Mouse (Mus musculus) testis, postnatal 14 days (tissue): Measurements from ENCODE around the gene Ndufa13.

Experiments used
- DNase-seq: peaks from one replicate; pipeline ENCODE4 v3.0.0; 2021; ENCODE audit warnings: low spot score

Ndufa13 gene

DNA sequence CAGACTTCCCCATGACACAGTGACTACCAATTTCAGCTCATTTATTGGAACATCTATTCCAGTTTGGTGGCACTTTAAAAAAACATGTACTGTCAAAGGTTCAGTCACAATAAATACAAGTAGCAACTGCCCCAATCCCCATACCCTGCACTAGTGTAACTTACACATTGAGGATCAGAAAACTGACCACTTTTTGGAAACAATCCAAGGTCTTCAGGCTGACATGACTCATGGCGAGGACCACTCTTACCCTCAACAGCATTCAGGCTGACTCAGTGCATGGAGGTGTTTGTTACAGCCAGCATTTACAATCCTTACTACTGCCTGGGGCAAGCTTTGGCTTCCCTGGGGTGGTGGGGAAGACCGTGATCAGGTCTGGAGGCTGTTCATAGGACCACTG lies 4.7 kb upstream of the Ndufa13 start:
- no peak for DNase-seq

DNA sequence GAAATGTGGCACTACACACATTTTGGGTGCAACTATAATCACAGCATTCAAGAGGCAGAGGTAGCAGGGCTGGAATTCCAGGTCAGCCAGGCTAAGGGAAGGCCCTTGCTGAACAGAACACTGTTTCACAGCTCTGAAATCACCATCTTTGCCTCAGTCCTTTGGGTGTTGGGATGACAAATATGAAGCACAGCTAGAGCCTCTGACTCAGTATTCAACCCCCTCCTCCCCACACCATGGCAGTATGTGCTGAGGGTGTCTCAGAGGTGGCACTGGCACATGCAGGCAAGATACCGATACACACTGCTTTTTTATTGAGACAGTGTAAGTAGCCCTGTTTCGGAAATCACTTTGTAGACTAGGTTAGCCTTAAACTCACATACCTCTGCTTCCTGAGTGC lies 3.9 kb upstream of the Ndufa13 start:
- no peak for DNase-seq

DNA sequence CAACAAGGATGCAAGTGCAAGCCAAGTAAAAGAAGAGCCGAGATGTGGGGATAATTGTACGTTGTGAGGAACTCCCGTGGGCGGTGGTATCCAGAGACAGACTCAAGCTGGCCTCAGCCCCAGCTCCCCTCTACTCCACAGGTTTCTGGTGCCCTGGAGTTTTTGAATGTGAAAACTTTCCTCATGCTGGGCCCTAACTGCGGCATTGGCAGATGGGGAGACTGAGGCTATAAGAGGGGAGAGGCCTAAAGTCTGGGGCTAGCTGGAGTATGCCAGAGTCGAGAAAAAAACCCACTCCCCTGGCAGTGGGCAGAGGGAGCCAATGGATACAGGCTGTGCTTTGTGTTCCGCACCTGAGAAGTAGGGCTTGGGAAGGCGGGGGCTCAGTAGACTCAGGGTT lies 1.7 kb upstream of the Ndufa13 start:
- DNase-seq = no peak

DNA sequence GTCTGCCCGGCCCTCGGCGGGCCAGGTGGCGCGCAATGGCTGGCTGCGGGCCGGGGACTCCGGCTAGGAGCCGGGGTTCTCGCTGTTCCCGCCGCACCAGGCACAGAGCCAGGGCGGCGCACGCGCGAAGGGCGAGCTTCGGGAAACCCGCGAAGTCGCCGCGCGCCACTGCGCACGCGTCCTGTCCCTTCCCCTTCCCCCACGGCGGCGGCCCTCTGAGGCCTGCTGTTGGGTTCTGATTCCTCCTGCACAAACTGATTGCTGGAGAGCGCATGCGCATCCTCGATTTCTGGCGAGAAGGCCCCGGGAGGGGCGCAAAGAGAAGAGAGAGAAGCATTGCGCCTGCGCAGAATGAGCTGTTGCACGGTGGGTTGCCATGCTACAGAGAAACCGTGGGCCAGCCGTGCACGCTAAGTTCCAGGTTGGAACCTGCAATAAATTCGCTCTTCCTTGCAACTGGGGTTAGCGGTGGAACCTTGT lies 745 bp upstream of the Ndufa13 start:
- peak; percentile 98 for DNase-seq

DNA sequence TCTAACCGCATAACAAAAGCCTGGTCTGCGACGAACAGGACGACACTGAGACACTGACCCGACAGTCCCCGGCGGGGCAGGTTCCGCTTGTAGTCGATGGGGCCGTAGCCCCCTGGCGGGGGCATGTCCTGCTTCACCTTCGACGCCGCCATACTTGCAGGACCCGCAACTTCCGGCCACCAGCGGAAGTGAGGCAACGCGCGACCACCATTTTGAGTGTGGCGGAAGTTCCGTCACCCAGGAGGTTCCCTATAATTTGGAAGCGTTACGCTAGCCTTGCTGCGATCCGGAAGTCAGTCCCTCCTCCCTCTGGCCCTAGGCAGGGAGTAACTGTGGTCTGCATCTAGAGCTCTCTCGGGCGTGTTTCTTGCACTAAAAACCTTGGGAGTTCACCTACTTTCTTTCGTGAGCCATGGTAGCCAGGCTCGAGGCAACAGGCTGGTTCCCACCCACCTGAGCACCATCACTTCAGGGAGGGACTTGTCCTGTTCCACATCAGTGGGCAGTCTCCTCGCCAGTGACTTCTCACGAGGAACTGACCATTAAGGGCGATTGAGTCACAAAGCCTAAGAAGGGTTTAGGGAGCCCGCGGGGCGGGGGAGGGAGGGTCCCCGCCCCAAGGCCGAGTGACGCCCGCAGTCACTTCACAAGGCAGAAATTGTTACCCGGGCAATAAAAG lies 735 bp downstream of the Ndufa13 start:
- peak; percentile 95 for DNase-seq

DNA sequence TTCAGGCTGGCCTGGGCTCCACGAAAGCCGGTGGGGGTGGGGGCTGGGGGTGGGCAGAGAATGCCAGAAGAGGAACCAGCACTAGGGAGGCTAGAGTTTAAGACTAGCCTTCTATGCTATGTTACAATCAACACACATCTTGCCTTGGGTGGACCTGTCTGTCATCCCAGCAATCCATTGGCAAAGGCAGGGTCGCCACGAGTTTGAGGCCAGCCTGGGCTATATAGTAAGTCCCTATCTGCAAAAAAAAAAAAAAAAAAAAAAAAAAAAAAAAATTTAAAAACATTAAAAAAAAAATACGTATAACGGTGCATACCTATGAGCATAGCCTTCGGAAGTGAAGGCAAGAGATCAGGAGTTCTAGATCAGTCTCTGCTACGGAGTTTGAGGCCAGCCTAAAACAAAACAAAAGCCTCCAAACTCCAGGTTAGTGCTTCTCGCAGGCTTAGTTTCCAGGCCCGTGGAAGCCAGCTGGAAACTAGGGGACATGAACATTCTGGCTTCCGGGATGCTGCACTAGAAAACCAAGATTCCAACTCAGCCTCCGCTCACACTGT lies 1.4 kb downstream of the Ndufa13 start:
- DNase-seq = no peak

DNA sequence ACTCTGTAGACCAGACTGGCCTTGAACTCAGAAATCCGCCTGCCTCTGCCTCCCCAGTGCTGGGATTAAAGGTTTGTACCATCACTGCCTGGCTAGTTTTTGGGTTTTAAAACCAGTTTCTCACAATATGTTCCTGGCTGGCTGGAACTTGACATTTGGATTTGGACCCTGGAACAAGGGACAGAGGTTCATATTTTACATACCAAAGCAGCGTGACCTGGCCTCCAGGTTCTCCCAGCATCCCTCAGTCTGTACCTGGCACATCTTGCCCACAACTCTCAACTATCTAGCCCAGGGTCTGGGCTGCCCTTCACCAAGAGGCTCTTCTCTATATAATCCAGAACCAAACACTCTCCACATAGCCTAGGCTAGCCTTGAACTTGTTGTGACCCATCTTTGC lies 2.5 kb downstream of the Ndufa13 start:
- no peak for DNase-seq

DNA sequence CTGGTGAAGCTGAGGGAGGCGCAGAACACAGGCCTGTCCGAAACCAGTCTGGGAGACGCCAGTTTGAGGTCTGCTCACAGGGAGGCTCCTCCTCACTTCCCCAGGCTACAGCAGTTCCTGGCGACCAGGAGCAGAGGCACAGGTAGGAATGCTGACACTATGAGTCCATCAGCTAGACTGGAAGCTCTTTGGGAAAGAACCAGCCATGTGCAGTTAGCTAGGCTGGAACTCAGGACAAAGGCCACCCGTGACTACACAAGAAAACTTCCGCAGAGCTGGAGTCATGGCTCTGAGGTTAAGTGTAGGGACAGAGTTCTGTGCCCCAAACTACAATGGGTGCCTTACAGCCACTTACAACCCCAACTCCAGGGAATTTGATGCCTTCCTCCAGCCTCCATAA lies 4.5 kb downstream of the Ndufa13 start:
- DNase-seq = no peak

DNA sequence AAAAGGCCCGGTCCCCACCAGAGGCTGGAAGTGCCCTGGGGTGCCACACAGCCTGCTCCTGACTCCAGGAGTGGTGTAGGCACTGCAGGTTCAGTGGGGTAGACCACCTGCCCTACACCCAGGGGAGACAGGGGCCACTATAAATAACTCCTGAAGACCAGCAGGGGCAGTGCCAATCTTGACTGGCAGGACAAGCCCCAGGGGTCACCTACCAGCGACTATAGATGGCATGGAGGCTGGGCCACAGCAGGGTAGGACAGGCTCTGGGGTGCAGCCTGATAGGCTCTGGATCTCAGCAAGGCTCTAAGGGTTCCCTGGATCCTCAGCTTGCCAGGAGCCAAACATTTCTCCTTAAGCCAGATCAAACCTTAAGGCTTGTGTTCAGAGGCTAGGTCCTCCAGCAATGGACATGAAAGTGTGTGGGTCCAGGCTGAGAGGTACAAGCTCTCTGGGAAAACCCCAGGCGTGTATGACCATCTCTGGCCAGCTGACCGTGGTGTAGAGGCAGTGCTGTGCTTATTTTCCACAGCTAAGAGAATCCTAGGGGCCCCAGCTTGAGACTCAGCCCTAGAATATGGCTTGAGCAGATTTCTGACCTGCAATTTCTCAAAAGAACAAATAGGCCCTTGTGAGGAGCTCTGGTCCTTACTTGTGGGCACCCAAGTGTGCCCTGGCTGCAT lies 6.4 kb downstream of the Ndufa13 start:
- no peak for DNase-seq

DNA sequence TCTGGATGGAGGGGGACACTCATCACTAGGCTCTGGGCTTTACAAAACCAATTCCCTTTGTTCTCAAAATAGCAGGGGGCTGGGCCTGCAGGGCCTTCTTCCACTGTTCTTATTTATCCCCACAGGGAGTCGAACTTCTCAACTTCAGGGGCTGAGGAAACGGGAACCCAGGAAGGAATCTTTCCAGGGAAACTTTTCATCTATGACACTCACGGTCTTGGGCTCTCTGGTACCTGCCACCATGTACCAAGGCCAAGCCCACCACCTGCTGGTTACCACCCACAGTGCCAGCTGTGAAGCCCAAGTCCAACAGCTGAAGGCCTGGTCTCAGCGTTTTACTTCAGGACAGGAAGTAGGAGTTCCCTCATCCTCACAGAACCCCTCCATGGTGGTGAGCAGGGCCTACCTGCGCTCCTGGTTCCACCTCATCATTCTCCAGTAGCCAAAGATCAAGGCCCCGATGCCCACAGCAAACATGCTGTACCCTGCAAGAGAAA lies 7.5 kb downstream of the Ndufa13 start:
- no peak for DNase-seq

DNA sequence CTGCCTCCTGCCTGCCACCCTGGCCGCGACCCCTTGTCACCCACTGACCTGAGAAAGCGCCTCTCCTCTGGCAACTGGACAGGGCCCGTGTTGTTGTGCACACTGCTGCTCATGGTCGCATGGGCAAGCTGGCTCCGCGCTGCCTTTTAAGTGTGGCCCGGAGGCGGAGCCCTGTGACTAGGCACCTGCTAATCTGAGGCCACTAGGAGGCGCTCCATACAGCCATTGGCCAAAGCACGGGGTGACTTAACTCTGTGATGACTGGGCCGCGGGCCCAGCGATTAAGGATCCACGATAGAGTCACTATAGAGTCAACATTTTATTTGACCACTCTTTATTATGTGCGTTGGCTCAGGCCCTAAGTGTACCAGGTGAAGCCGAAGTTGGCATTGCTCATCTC lies 8.5 kb downstream of the Ndufa13 start:
- DNase-seq = no peak

DNA sequence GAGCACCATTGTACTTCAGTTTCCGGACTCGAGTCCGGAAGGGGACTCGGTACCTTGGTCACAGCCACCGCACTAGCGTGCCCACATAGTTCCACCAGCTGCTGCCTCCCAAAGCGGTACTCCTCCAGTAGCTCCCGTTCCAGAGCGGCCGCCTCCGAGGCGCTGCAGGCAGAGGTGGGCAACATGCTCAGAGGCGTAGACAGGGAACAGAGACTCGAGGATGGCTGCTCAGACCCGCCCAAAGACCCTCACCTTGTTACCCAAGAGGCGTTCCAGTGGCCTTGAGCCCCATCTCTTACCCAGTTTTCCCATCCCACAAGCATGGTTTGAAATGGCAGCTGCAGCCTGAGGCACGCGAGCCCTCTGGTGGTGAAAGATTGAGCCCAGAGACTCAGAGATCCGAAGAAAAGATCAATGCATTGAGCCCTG lies 11.5 kb downstream of the Ndufa13 start:
- no peak for DNase-seq

DNA sequence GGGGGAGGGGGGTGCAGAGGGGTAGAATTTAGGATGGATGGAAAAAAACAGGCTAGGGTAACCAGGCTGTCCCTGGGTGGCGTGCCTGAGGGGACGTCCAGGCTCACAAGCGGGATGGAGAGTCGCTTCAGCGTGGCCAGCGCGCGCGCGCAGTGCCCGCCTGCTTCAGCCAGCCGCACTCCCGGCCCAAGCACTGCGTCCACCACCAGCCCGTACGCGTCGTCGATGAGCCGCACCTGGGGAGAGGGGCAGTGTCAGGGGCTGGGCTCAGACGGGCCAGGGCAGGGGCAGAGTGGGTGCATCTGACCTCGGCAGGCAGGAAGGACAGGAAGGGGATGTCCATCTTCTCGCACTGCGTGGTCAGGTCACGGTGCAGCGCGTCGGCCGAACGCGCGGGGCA lies 13.5 kb downstream of the Ndufa13 start:
- no peak for DNase-seq

DNA sequence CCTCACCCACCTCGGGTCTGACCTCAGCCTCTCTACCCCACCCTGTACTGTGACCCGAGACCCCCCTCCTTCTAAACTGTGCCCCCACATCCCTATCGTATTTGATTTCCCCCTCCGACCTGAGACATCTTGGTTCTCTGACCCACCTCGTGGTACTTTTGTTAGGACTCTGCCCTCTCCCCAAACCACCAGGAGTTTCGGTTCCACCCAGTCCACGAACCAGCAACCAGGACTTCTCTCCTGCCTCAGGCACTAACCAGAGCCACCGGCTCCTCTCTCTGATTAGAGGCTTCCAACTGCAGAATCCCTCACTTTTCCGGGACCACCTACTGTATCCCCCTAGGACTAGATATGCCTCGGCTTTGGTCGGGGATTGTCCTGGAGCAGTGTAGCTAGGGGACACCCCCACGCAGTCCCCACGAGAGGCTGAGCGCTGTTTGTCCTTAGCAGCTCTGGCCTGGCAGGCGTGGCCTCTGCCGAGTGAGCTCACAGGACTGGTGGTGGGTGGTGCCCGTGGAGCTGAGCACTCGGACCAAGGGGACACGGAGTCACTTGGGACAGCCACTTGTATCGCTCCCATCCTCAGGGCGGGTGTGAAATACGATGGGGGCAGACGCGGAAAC lies 14.0 kb downstream of the Ndufa13 start:
- no peak for DNase-seq

DNA sequence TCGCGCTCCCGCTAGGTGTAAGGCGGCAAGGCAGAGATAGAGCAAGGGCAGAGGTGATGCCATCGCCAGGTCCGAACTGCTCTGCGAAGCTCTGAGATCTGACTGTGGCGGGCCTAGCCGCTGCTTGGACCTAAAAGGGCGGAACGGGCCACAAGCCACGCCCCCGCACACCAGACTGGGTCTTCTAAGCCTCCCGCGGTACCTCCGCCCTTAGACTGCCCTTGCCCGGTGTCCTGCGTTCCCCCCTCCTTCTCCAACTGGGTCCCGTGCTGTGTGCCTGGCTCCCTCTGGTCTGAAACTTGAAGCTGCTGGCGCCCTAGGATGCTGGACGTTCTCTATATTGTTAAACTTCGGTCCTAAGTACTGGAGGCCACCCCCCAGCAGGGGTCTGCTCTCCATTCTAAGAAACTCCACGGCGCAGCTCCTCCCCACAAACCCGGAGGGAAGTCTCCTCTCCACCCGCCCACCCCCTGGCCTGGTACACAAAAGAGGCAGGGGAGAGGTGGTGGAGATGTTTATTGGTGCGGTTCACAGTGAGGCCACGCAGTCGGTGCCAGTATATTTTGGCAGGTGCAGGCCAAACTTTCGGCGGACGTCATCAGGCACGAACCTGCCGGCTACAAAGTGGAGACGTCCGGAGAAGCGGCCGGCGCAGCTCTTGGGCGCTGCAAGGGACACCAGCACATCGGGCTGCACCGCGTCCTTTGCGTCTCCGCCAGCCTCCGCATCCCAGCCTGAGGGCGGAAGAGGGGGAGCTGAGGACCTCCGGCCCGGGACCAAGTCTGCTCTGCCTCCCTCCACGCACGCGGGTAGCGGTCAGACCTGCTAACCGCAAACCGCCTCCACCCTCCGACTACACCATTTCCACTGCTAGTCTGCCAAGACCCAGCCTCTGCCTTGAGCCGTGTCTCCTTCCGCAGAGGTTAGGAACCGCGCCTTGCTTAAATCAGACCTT lies 14.8 kb downstream of the Ndufa13 start, which contains the start of gene Cilp2:
Cilp2 (minus strand) TSS at position 399 of the 955 bp plus-strand sequence.
- no peak for DNase-seq

DNA sequence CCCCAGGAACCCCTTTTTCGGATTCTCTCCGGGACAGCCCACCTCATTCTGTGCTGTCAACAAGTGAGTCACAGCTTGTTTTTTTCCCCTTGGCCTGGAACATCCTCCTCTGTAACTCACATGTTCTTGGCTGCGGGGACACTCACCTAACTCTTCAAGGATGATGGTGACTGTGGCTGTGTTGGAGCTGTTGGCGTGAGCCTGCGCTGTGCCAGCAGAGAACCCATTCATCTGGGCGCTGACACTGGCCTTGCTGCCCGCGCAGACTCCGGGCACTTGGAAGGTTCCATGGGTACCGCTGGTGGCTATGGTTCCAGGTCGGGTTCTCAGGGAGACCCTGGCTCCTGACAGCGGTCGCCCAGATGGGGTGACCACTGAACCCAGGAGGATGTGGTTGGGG lies 18.2 kb downstream of the Ndufa13 start:
- DNase-seq = no peak

DNA sequence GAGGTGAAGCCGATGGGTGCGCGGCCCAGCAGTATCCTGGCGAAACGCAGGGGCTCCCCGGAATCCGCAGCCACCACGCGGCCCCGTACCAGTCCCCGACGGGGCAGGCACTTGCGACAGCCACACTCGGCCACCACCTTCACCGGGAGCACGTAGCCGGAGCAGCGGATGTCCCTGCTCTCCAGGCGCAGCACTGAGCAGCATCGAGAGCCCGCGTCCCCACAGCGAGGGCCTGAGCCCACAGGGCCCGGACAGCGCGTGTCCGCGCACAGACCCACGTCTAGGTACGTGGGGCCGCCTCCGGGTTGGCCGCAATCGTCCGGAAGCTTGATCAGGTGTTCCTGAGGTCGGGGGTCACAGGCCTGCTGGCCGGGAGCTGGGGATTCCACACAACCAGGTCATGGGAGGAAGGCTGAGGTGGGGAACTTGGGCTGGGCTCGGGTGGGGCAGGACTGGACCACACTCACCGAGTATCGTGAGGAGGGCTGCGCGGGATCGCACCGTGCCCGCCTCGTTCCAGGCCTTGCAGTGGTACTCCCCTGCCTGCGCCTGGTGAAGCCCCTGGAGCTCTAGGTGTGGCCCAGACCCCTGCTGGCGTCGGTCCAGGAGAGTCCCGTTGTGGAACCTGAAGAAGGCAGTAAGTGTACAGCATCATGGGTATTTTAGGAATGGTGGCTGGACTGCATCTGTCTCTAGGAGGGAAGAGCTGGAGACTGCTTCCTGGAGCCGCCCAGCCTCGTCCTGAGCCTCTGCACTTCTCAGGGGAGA lies 19.3 kb downstream of the Ndufa13 start:
- DNase-seq = no peak

DNA sequence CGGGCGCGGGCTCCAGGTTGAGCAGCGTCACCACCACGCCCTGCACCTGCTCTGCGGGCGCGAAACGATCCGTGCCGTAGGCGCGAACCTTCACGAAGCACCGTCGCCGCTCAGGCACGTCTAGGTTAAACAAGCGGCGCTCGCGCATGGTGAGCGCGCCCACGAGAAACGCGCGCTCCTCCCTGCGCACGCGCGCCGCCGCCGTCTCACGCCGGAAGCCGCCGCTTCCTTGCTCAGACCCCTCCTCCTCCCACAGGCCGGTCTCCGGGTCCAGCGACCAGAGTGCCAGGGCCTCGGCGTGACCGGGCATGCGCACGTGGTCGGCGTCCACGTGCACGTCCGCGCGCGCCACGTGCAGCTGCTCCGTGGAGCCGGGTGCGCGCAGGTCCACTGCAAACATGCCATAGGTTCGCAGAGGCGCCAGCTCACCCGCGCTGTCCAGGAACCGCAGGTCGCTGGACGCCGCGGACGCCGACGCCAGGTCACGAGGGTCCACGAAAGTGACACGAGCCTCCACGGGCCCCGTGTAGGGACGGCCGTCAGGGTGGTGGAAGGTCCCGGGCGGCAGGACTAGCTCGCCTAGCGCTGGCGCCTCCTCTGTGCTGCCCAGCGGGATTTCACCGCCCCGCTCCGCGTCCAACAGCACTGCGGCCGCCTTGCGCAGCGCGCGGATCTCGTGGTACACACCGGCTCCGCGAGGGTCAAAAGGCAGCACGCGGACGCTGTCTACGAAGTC lies 20.2 kb downstream of the Ndufa13 start:
- peak; percentile 87 for DNase-seq

DNA sequence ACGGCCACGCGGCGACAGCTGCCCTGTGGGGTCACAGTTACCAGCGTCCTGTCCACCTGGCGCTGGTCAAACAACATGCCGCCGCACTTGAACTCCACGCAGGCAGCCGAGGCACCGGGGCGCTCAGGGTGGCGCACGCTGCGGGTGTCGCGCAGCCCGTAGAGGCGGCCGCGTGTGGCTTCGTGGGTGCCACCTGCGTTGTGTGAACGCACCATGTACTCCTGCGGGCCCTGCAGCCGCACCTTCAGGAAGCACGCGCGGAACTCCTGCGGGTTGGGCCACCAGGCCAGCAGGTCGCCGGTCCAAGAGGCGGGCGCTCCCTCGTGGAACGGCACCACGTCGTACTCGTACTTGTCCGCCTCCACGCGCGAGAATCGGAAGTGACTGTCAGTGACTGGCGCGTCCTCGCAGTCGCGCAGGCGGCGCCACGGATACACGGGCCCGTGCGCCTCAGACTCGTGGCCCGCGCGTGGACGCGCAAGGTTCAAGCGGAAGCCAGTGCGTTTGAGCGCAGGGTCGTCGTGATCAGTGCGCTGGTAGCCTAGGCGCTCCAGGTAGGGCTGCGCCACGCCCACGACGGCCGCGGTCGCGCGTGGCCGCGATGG lies 21.0 kb downstream of the Ndufa13 start:
- no peak for DNase-seq

DNA sequence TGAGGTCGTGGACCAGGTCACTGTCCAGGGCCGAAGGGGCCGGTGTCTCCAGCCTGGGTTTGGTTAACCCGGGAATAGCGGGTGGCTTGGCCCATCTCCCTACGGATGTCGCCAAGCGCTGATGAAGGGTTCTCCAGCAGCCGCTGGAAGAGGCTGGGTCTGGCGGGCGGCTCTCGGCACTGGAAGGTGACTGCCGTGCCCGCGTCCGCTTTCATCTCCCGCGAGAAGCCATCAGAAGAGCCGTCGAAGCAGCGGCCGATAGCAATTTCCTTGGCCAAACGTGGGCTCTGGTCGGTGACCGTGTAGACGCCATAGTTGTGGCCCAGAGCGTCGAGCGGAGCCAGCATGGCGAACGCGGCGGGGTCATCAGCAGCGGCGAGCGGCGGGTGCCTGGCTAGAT lies 21.5 kb downstream of the Ndufa13 start:
- no peak for DNase-seq
